Mouse (Mus musculus): ENCODE measurements at regions not wholly inside any gene's neighbourhood (a gene's known extent, or its start where the extent isn't known, plus 50 kb on each side); places are given as distances from the start of the nearest gene placed in this dataset.

DNA sequence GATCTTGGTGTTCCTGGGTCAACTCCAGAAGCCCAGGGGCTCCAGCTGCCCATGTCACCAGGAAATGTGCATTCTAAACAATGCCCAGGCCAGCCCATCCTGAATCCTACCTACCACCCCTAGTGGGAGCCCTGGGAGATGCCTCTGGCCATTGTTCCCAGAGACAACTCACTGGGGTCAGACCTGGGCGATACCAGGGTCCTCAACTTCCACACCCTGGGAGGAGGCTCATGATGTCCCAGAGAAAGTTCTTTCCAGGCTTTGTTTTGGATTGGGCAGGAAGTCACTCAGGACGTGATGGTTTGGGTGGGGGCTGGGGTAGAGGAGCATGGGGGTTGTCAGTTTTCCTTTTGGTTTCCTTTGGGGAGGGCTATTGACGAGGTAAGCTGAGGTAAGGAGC is 97.1 kb downstream of the Efnb1 start:
- TF ChIP-seq POLR2A (IDR thresholded peaks at IDR 0.05; ENCODE audit: insufficient read depth, low read length) (no peak), CTCF (IDR thresholded peaks at IDR 0.05; ENCODE audit: low read depth, low read length) (no peak)
